Mouse (Mus musculus) heart, adult 2 months (tissue): ENCODE data around the gene 9230104L09Rik.

Source experiments
- CTCF ChIP-seq: fragments of 200-600 bp; IDR thresholded peaks from 2 replicates; pipeline ENCODE4 v1.8.1; 2022; ENCODE audit warnings: antibody characterized with exemption, mild to moderate bottlenecking, moderate library complexity
- EP300 ChIP-seq: fragments of 200-500 bp; IDR thresholded peaks from 2 replicates; pipeline ENCODE4 v1.6.1; 2011; ENCODE audit warnings: low read depth, low read length, control low read depth; ENCODE audit not compliant: insufficient read depth

- TF ChIP-seq EP300, result no peak
- no peak for TF ChIP-seq CTCF
Measured at GRCm38 (mm10) chr2:148872860-148873259, 8.0 kb upstream of the 9230104L09Rik start.
